Mouse (Mus musculus): Measurements from ENCODE around the gene Tfam. TPM values are rescaled to one million over a fixed set of nuclear protein-coding genes. Genes with fewer than 3 reads are reported as not detected.

Tfam gene
- total and polyA plus RNA-seq, 2 experiments from 2014 or later: 13.1 to 41.9 TPM

DNA sequence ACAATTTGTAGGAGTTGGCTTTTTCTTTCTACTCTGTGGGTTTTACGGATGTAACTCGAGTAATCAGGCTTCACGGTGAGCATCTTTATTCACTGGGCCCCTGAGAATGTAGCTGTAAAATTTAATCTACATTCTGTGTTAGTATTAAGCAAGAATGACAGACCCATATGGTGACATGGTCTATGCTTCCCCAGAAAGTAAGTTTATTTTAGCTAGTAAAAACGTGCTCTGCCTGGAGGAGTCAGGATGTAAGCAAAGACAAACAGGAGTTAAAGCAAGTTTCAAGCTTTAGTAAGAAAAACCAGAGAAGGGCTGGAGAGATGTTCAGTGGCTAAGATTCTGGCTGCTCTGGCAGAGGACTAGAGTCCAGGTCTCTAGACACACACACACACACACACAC, 15.1 kb upstream of the Tfam start:
- Histone ChIP-seq H3K27ac (ENCODE audit: low read depth) (no peak overlapping the region), H3K4me3 (ENCODE audit: low read depth, low read length) (no peak overlapping the region), H3K36me3 (replicated peaks; ENCODE audit: control insufficient read depth, insufficient read depth, low read length) (peaks cover 28% of the 10 kb centered on the region), H3K4me1 (ENCODE audit: control insufficient read depth, insufficient read depth) (no peaks in the 10 kb centered on the region), H3K9me3 (replicated peaks; ENCODE audit: control insufficient read depth, low read length) (no peaks in the 10 kb centered on the region), H3K27me3 (ENCODE audit: control insufficient read depth, insufficient read depth, low read length) (no peaks in the 10 kb centered on the region), H3K9ac (replicated peaks; ENCODE audit: low read depth, low read length) (no peak overlapping the region), H3K4me2 (ENCODE audit: low read depth, low read length) (no peak overlapping the region)
- ATAC-seq (ENCODE audit: insufficient read depth, low read depth) (no peak), DNase-seq (ENCODE audit: low spot score) (no peak)
- no peak for TF ChIP-seq EP300 (IDR thresholded peaks at IDR 0.05; ENCODE audit: low read depth)
- TF ChIP-seq CTCF (IDR thresholded peaks at IDR 0.05; ENCODE audit: low read depth): no peak
- 86% methylated on average over 4 of the region's 4 CpGs for WGBS

DNA sequence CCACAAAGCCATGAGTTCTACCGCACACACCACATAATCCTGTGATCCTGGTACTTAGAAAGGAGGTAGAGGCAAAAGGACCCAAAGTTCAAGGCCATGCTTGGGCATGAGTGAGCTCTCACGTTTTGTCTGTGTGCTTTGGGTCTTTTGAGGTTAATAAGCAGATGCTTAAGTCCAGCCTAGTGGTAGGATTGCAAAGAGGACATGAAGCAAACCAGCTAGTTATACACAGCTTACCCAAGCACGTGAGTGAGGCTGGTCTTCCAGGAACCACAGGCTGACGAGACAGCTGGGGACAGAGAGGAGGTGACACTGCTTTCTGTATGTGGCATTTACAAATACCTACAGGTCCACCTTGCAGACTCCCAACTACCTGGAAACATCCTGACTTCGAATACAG, 14.3 kb upstream of the Tfam start:
- DNase-seq (ENCODE audit: low spot score): no peak

GRCm38 (mm10) chr10:71251846-71252245, 13.8 kb upstream of the Tfam start:
- H3K4me3 ChIP-seq (ENCODE audit: low read depth, low read length): no peak overlapping the region
- no peak overlapping the region for H3K9ac ChIP-seq (replicated peaks; ENCODE audit: low read depth, low read length)
- 78% methylated on average over 5 of the region's 5 CpGs for WGBS
- no peaks in the 10 kb centered on the region for H3K9me3 ChIP-seq (replicated peaks; ENCODE audit: control insufficient read depth, low read length)
- no peak overlapping the region for H3K27ac ChIP-seq (ENCODE audit: low read depth)
- DNase-seq (ENCODE audit: low spot score): no peak
- no peak overlapping the region for H3K4me2 ChIP-seq (ENCODE audit: low read depth, low read length)
- no peak for TF ChIP-seq EP300 (IDR thresholded peaks at IDR 0.05; ENCODE audit: low read depth)
- no peak for TF ChIP-seq CTCF (IDR thresholded peaks at IDR 0.05; ENCODE audit: low read depth)
- peaks cover 25% of the 10 kb centered on the region for H3K36me3 ChIP-seq (replicated peaks; ENCODE audit: control insufficient read depth, insufficient read depth, low read length)
- H3K27me3 ChIP-seq (ENCODE audit: control insufficient read depth, insufficient read depth, low read length): no peaks in the 10 kb centered on the region
- H3K4me1 ChIP-seq (ENCODE audit: control insufficient read depth, insufficient read depth): no peaks in the 10 kb centered on the region
- ATAC-seq (ENCODE audit: insufficient read depth, low read depth): no peak

More for the DNA sequence above, 14.3 kb upstream of the Tfam start:
- no peaks in the 10 kb centered on the region for H3K9me3 ChIP-seq (replicated peaks; ENCODE audit: control insufficient read depth, low read length)
- TF ChIP-seq EP300 (IDR thresholded peaks at IDR 0.05; ENCODE audit: low read depth) (no peak), CTCF (IDR thresholded peaks at IDR 0.05; ENCODE audit: low read depth) (no peak)
- WGBS: 86% methylated on average over 5 of the region's 5 CpGs
- H3K27me3 ChIP-seq (ENCODE audit: control insufficient read depth, insufficient read depth, low read length): no peaks in the 10 kb centered on the region
- H3K27ac ChIP-seq (ENCODE audit: low read depth): no peak overlapping the region
- no peak overlapping the region for H3K4me3 ChIP-seq (ENCODE audit: low read depth, low read length)
- no peak for ATAC-seq (ENCODE audit: insufficient read depth, low read depth)
- no peaks in the 10 kb centered on the region for H3K4me1 ChIP-seq (ENCODE audit: control insufficient read depth, insufficient read depth)
- peaks cover 26% of the 10 kb centered on the region for H3K36me3 ChIP-seq (replicated peaks; ENCODE audit: control insufficient read depth, insufficient read depth, low read length)
- H3K4me2 ChIP-seq (ENCODE audit: low read depth, low read length): no peak overlapping the region
- no peak overlapping the region for H3K9ac ChIP-seq (replicated peaks; ENCODE audit: low read depth, low read length)

DNA sequence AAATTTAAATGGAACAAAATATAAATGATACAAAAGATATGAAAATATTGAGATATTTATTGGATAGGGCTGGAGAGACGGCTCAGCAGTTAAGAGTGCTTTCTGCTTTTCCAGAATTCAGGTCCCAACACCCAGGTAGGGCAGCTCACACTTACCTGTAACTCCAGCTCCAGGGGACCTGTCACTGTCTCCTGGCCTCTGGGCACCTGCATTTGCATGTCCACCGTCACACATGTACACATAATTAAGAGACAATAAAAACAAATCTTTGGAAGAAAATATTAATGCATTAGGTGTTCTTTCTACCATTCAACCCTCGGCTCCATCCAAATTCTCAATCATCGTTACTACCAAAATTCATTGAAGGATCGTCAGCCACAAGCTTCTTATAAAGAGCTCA, 13.2 kb upstream of the Tfam start:
- ATAC-seq (ENCODE audit: insufficient read depth, low read depth): no peak
- no peak overlapping the region for H3K4me2 ChIP-seq (ENCODE audit: low read depth, low read length)
- DNase-seq (ENCODE audit: low spot score): no peak
- H3K27ac ChIP-seq (ENCODE audit: low read depth): no peak overlapping the region
- no peaks in the 10 kb centered on the region for H3K9me3 ChIP-seq (replicated peaks; ENCODE audit: control insufficient read depth, low read length)
- no peak overlapping the region for H3K9ac ChIP-seq (replicated peaks; ENCODE audit: low read depth, low read length)
- TF ChIP-seq EP300 (IDR thresholded peaks at IDR 0.05; ENCODE audit: low read depth) (no peak), CTCF (IDR thresholded peaks at IDR 0.05; ENCODE audit: low read depth) (no peak)
- WGBS: 95% methylated on average over 5 of the region's 5 CpGs
- H3K27me3 ChIP-seq (ENCODE audit: control insufficient read depth, insufficient read depth, low read length): no peaks in the 10 kb centered on the region
- H3K4me3 ChIP-seq (ENCODE audit: low read depth, low read length): no peak overlapping the region
- no peaks in the 10 kb centered on the region for H3K4me1 ChIP-seq (ENCODE audit: control insufficient read depth, insufficient read depth)
- peaks cover 19% of the 10 kb centered on the region for H3K36me3 ChIP-seq (replicated peaks; ENCODE audit: control insufficient read depth, insufficient read depth, low read length)

GRCm38 (mm10) chr10:71250472-71250871, 12.4 kb upstream of the Tfam start:
- Histone ChIP-seq H3K27me3 (ENCODE audit: control insufficient read depth, insufficient read depth, low read length) (no peaks in the 10 kb centered on the region), H3K9me3 (replicated peaks; ENCODE audit: control insufficient read depth, low read length) (no peaks in the 10 kb centered on the region), H3K4me1 (ENCODE audit: control insufficient read depth, insufficient read depth) (no peaks in the 10 kb centered on the region), H3K27ac (ENCODE audit: low read depth) (peak overlapping the region; percentile 68), H3K9ac (replicated peaks; ENCODE audit: low read depth, low read length) (no peak overlapping the region; the same call in 1 of the 2 replicates), H3K4me3 (ENCODE audit: low read depth, low read length) (peak overlapping the region; percentile 28), H3K4me2 (ENCODE audit: low read depth, low read length) (peak overlapping the region; percentile 50), H3K36me3 (replicated peaks; ENCODE audit: control insufficient read depth, insufficient read depth, low read length) (peaks cover 11% of the 10 kb centered on the region)
- 54% methylated on average over 17 of the region's 17 CpGs for WGBS
- DNase-seq (ENCODE audit: low spot score): peak; percentile 51
- TF ChIP-seq CTCF (IDR thresholded peaks at IDR 0.05; ENCODE audit: low read depth) (no peak), EP300 (IDR thresholded peaks at IDR 0.05; ENCODE audit: low read depth) (no peak)
- peak; percentile 88 for ATAC-seq (ENCODE audit: insufficient read depth, low read depth)
